Mouse (Mus musculus) liver, embryonic 16.5 days (tissue): ENCODE measurements at regions not wholly inside any gene's neighbourhood (a gene's known extent, or its start where the extent isn't known, plus 50 kb on each side); places are given as distances from the start of the nearest gene placed in this dataset.

ENCODE experiments used
- ATAC-seq: fragments of 200-750 bp; cut with Nextera tagmentation; 2 replicates; pipeline ENCODE4 v1.8.0; 2017; ENCODE audit warnings: low read depth, mild to moderate bottlenecking, moderate number of reproducible peaks, moderate library complexity
- H3K27ac ChIP-seq: fragments of 300-500 bp; sonication (generic); 2 replicates; pipeline ENCODE4 v1.5.1; 2014; ENCODE audit warnings: mild to moderate bottlenecking, low read length
- H3K27me3 ChIP-seq: fragments of 300-500 bp; sonication (generic); 2 replicates; pipeline ENCODE4 v1.6.1; 2014; ENCODE audit warnings: low read depth, low read length, mixed read lengths; ENCODE audit not compliant: control insufficient read depth, insufficient read depth
- H3K36me3 ChIP-seq: fragments of 300-500 bp; sonication (generic); 2 replicates; pipeline ENCODE4 v1.6.1; 2014; ENCODE audit warnings: mild to moderate bottlenecking; ENCODE audit not compliant: control insufficient read depth, insufficient read depth
- H3K4me1 ChIP-seq: fragments of 300-500 bp; sonication (generic); 2 replicates; pipeline ENCODE4 v1.6.1; 2014; ENCODE audit warnings: low read depth, low read length, mixed read lengths; ENCODE audit not compliant: control insufficient read depth
- H3K4me2 ChIP-seq: fragments of 300-500 bp; sonication (generic); 2 replicates; pipeline ENCODE4 v1.6.1; 2014; ENCODE audit warnings: low read depth, low read length, mixed read lengths
- H3K4me3 ChIP-seq: fragments of 300-500 bp; sonication (generic); 2 replicates; pipeline ENCODE4 v1.5.1; 2014; ENCODE audit warnings: low read depth, mild to moderate bottlenecking, low read length
- H3K9ac ChIP-seq: fragments of 300-500 bp; sonication (generic); 2 replicates; pipeline ENCODE4 v1.6.1; 2014; ENCODE audit warnings: low read depth, low read length
- H3K9me3 ChIP-seq: fragments of 300-500 bp; sonication (generic); replicated peaks from 2 replicates; pipeline ENCODE4 v1.6.1; 2016; ENCODE audit warnings: low read length; ENCODE audit not compliant: control insufficient read depth
- WGBS: fragments of 180-500 bp; shearing (Covaris S2); extraction: QIAGEN DNeasy Blood & Tissue Kit; methylation state at CpG from one replicate; pipeline ENCODE4 v1.1.7; 2014; ENCODE audit not compliant: insufficient replicate concordance; 5-methylcytosine and 5-hydroxymethylcytosine counted together

DNA sequence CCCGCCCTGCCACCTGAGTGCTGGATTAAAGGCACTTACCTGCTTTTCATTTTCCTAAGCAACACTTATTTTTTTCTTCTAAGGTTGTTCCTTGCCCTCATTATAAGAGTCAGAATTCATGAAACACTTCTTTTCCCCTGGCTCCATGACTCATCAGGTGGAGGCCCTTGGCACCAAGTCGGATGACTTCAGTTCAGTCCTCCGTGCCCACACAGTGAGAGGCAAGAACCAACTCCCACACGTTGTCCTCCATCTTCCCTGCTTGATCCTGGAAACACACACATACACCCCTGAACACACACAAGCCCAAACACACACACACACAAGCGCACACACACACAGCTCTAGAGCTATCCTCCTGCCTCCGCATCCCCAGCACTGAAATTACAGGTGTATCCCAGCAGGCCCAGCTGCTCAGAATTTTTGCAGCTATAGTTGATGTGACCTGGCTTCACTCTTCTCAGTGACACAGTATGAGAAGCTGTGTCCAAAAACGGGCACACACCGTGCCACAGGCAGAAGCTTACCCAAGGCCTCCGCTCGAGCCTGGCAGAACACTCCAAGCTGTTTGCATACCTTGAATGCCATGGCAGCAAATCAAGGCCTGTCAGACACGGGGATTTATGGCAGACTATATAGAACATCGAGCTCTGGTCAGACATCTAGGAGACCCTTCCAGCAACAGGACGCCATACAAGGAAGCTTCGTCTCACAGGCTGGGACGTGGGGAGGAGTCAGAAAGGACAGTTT lies 49.7 kb upstream of the Ier3 start:
- Histone ChIP-seq H3K27me3 (no peaks in the 10 kb centered on the region), H3K9me3 (no peaks in the 10 kb centered on the region), H3K4me2 (no peak overlapping the region), H3K4me3 (no peak overlapping the region), H3K4me1 (peaks cover 3% of the 10 kb centered on the region), H3K36me3 (no peaks in the 10 kb centered on the region), H3K27ac (no peak overlapping the region), H3K9ac (no peak overlapping the region)
- 71% methylated on average over 15 of the region's 15 CpGs for WGBS
- ATAC-seq: no peak
